Mouse (Mus musculus): Measurements from ENCODE around the gene Mpdz. TPM values are rescaled to one million over a fixed set of nuclear protein-coding genes. Genes with fewer than 3 reads are reported as not detected.

Gene Mpdz
- 1.5 TPM in 2 replicates for polyA plus RNA-seq (2015; fragmentation: Nextera tagmentation; extraction: Ambion mirVana)

- no peak for DNase-seq (ENCODE audit: low spot score)
Measured at GRCm38 (mm10) chr4:81442078-81442981, at the start of gene Mpdz. TSS of gene Mpdz (minus strand) at chr4:81442815.

DNA sequence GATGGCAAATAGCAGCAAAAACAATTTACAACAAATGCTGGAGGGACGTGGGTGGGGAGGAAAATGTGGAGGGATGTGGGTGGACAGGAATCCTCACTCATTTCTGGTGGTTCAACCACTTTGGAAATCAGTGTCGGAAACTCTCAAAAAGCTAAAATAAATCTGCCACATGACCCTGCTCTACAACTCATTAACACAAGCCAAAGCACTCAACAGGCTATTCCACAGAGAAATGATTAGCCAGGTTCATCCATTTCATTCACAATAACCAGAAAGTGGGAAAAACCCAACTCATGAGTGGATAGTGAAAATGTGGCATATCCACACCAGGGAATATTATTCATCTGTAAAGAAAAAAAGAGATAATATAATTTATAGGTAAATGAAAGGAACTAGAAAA is 47.9 kb upstream of the Mpdz start:
- DNase-seq (ENCODE audit: low spot score): no peak

DNA sequence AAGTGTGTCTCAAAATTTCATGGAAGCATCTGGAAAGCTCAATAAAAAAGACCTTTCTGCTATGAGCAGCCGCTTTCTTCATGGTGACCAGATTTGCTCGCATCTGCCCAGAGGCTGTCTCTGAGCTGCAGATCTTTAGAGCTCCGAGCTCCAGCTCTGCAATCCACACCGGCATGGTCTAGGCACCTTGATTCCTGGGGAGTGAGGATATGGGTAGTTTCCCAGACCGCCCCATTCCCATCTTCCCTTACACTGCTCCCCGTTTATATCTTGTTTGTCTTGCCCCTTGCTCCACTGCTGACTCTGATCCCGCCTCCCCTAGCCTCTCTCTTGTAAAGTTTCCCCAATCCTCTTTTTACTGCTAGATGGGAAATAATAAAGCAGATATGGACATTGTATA is 42.0 kb upstream of the Mpdz start:
- DNase-seq (ENCODE audit: low spot score): no peak

GRCm38 (mm10) chr4:81483887-81484602 is 41.4 kb upstream of the Mpdz start:
- DNase-seq (ENCODE audit: low spot score): no peak

DNA sequence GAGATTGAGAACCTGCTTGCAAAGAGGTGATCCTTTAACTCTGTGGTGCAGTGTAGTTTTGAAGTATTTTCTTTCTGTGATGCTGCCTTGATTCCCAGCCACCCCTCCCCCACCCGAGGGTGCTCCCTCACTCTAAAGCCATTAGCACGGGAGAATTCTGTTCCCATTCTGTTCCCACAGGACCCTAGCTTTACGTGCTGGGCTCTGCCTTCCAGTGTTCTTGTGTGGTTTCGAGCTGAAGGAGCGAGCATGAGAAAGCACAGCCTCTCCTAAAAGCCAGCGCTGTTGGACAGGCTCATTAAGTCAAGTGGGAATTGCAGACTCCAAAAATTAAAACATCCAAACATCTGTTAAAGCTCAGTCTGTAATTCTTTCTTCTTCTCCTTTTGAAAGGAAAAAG is 40.5 kb upstream of the Mpdz start:
- DNase-seq (ENCODE audit: low spot score): no peak

GRCm38 (mm10) chr4:81466821-81467220 is 24.2 kb upstream of the Mpdz start:
- DNase-seq (ENCODE audit: low spot score): no peak

DNA sequence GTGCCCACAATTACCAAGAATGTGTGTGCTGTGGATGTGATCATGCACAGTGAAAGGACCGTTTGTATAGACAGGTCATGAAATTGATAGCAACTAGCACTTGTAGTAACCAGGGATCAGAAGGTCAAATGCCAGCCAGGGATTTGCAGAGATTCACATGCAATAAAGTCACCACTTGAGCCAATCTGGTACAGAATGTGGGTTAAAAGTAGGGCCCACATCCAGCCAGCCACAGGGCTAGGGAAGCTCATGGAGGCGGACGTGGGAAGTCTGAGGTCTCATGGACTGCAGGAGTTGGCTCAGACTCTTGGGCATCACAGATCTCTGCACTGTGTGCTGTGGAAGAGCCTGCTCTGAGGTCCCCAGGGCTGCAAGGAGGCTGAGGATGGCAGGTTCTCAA is 22.6 kb upstream of the Mpdz start:
- DNase-seq (ENCODE audit: low spot score): no peak

GRCm38 (mm10) chr4:81462253-81462652 is 19.6 kb upstream of the Mpdz start:
- DNase-seq (ENCODE audit: low spot score): no peak

GRCm38 (mm10) chr4:81458921-81459320 is 16.3 kb upstream of the Mpdz start:
- no peak for DNase-seq (ENCODE audit: low spot score)

DNA sequence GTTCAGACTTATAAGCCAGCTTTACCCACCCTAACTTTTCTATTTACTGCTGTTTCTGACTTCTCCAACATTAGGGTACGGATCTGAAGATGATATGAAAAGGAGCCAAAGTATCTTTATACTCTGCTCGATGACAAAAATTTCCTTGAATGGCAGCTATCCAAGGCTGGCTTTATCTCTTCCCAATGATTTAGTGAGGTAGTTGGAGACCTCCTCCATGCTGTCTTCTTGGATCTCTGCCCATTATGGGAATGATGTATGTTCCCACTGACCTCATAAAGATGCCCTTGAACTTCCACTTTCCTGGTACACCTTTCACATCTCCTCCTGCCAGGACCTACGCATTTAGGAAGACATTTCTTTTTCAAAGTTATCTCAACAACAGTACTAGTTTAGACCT is 11.2 kb upstream of the Mpdz start:
- DNase-seq (ENCODE audit: low spot score): no peak

DNA sequence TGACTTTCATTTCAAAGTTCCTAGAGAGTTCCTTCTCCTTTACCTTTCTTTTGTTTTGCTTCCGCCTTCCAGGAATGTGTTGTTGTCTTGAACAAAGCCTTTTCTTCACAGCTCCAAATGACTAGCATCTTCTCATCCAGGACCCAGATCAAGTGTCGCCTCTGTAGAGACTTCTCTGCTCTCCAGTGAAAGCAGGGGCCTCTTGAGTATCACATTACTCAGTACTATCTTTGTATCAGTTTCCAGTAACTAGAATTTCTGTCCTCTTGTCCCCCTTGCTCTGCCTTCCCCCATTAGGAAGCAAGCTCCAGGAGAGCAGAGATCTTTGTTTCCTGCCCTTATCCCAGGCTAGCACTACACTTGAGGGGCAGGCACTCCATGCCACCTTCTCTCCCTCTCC is 9.6 kb upstream of the Mpdz start:
- DNase-seq (ENCODE audit: low spot score): no peak

GRCm38 (mm10) chr4:81449413-81449812 is 6.8 kb upstream of the Mpdz start:
- DNase-seq (ENCODE audit: low spot score): no peak

- DNase-seq (ENCODE audit: low spot score): no peak
Measured at GRCm38 (mm10) chr4:81443566-81443965, 951 bp upstream of the Mpdz start.

- DNase-seq (ENCODE audit: low spot score): no peak
Measured at GRCm38 (mm10) chr4:81433961-81434360, 8.7 kb downstream of the Mpdz start.

DNA sequence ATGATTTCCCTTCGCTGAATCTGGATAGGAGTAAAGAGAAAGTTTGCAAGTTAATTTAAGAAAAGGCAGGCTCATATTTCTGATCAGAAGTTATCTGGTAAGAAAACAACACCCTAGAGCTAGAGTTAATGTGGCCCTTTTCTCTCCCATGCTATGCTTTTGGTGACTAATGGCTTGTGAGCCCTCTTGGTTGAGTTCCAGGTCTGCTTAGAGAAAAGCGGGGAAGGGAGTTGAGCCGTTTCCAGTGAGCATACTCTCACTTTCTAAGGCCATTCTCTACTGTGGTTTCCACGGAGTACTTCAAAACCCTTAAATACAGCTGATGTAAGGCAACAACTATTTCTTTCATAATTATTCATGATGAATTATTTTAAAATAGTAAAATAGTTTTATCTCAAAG is 11.8 kb downstream of the Mpdz start:
- DNase-seq (ENCODE audit: low spot score): no peak

GRCm38 (mm10) chr4:81430105-81430504 is 12.5 kb downstream of the Mpdz start:
- no peak for DNase-seq (ENCODE audit: low spot score)

DNA sequence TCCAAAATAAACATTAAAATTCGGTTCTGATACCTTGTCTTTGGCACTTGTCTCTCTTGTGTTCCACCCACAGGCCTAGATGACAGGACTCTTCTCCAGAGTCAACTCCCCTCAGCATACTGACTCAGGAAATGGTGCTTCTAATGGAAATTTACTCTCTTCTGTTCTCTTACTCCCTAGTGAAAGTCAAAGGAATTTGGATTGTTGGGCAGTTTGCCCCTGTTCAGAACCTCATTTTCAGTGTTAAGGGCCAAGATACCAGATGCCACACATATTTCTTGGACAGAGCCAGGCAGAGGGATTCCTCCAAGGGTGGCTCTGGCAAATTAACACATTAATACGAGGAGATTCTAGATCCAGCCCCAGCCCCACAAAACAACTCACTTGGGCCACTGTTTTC is 12.9 kb downstream of the Mpdz start:
- no peak for DNase-seq (ENCODE audit: low spot score)

DNA sequence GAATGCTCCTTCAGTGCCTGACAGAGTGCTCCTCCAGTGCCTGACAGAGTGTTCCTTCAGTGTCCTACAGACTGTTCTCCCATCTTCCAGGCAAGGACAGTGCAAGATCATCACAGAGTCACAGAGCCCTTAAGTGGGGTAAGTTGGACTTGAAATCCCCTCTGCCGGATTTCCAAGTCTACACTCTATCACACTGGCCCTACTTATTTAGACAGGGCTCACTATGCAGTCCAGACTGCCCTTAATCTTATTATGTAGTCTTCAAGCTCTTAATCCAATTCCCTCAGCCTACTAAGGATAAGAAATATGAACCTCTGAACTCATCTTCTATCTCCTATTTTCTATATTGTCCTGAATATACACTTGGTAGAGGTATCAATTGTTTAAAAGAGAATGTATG is 19.1 kb downstream of the Mpdz start:
- DNase-seq (ENCODE audit: low spot score): no peak

DNA sequence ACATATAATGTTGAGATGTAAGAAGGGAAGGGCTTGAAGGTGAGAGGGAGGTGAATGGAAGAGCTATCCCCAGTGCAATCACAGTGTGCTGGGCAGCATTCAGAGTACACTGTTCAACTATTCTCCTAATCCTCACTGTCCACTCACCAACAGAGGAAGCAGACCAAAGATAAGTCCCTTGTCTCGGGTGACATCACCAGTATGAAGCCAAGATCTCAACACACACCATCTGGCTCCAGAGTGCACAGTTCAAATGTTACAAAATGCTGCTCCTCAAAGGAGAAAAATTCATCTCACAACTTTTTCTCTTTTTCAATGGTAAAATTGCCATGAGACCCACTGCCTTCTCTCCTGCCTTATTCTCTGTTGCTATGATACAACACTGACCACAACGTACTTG is 21.0 kb downstream of the Mpdz start:
- DNase-seq (ENCODE audit: low spot score): no peak

- DNase-seq (ENCODE audit: low spot score): no peak
Measured at GRCm38 (mm10) chr4:81415324-81416026, 27.1 kb downstream of the Mpdz start.

- DNase-seq (ENCODE audit: low spot score): no peak
Measured at GRCm38 (mm10) chr4:81414684-81415323, 27.8 kb downstream of the Mpdz start.

DNA sequence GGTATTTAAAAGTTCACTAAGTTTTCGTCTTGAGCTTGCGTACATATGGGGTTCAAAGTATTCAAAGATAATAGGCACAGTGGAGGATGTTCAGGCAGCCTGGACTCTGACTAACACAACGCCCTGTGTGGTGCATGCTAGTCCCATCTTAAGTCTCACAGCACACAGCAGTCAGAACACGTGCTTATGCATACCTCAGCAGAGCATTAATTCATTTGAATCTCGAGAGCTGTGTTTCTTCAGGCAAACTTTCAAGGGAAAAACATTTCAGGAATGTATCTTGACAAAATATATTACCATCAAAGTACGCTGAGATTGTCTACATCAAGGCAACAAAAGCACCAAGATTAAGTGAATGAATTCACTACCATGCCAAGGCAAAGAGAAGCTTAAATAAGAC is 45.7 kb downstream of the Mpdz start:
- no peak for DNase-seq (ENCODE audit: low spot score)
